Mouse (Mus musculus) retina, postnatal 1 day (tissue): Measurements from ENCODE around the gene Olfr340.
"Not testable (repeated sequence)": the region's sequence is repeated elsewhere in the genome, so short reads cannot be mapped to it uniquely, and the experiment has no call there.

Experiments used
- DNase-seq: peaks from one replicate; pipeline ENCODE4 v3.0.0-alpha.2; 2012

Gene Olfr340

DNA sequence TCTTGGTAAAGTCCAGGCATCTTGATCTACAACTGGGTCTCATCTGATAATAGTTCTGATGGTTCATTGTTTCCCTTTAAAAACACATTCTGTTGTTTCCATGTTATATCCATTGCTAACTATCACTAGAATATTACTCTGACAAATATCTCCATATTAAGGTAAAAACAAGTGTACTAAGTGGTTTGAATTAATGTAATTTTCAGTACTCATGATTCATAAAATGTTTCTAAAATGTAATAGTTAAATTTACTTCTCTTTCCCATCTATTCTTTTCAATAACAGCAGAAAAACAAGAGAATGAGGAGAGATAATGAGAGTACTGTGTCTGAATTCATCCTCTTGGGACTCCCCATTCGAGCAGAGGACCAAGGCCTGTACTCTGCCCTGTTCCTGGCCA lies at the start of gene Olfr340:
Gene Olfr340 (plus strand): TSS at position 301 of the 400 bp plus-strand sequence.
- DNase-seq, result no peak

DNA sequence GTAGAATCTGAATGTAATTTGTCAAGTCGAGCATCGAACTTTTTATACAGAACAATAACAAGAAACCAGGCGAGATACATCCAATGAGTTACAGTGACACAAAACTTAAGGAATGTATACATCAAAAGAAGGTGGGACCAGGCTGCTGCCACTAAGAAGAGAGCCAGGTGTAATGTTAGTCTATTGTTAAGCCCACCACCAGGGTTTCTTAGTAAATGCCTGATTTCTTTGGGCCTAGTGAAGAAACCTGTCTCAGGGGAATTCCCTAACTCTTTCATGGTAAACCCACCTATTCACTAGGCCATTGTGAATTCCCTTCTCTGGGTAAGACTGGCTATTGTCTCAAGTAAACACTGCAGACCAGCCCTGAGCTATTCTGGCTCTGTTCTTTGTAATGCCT lies 37.2 kb upstream of the Olfr340 start:
- not testable (repeated sequence) for DNase-seq

- not testable (repeated sequence) for DNase-seq
Measured at GRCm38 (mm10) chr2:36415591-36415990, 36.8 kb upstream of the Olfr340 start.

DNA sequence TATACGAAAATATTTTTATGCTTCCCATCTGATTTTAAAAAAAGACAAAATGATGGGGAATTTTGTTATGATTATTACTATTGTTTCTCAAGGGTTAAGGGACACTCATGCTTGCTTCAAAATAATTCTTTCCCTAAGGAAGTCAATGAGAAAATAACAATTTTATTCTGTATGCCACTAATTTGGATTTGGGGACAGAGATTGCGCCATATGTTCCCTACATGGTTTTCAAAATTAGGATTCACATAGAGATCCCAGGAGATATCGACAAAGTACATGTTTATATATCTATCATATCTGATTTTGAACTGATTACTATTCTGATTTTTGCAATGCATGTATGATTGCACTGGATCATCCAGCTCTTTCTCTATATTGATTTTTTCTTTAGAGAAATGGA lies 33.7 kb upstream of the Olfr340 start, which contains the start of gene Olfr339:
Gene Olfr339 (plus strand): TSS at position 301 of the 400 bp plus-strand sequence.
- no peak for DNase-seq

DNA sequence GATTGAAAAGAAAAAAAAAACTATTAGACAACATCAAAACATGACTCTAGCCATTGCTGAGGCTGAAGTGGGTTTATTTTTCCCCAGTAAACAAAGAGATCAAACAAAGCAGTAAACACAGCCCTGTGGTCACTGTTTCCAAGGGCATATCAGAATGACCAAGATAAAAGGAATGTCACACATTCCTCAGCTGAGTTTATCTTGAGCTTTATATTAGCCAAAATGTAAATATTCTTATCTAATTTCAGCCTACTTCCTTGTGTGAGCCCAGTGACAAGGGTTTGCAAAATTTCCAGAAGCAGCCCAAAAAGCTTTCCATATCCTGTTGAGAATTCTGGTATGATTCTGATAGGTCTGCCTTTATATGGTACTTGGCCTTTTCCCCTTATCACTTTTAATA lies 21.2 kb downstream of the Olfr340 start:
- no peak for DNase-seq

DNA sequence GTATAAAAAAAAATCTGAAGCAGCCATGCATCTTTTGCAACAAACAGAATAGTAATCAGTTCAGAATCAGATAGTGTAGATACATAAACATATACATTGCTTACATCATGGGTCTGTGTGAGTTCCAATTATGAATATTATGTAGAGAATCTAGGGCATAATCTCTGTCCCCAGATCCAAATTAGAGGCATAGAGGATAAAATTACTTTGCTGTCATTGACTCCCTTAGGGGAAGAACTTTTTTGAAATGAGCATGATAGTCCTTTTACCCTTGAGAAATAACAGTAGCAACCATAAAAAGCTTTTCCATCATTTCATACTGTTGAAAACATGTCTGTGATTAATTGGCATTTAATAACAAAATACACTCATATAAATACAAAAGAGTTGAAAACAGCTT lies 30.0 kb downstream of the Olfr340 start, which contains the start of gene Olfr341:
Gene Olfr341 (minus strand): TSS at position 101 of the 400 bp plus-strand sequence.
- DNase-seq, result no peak
